ENCODE assay signal across 7 mouse cellular contexts in the genomic region with DNA sequence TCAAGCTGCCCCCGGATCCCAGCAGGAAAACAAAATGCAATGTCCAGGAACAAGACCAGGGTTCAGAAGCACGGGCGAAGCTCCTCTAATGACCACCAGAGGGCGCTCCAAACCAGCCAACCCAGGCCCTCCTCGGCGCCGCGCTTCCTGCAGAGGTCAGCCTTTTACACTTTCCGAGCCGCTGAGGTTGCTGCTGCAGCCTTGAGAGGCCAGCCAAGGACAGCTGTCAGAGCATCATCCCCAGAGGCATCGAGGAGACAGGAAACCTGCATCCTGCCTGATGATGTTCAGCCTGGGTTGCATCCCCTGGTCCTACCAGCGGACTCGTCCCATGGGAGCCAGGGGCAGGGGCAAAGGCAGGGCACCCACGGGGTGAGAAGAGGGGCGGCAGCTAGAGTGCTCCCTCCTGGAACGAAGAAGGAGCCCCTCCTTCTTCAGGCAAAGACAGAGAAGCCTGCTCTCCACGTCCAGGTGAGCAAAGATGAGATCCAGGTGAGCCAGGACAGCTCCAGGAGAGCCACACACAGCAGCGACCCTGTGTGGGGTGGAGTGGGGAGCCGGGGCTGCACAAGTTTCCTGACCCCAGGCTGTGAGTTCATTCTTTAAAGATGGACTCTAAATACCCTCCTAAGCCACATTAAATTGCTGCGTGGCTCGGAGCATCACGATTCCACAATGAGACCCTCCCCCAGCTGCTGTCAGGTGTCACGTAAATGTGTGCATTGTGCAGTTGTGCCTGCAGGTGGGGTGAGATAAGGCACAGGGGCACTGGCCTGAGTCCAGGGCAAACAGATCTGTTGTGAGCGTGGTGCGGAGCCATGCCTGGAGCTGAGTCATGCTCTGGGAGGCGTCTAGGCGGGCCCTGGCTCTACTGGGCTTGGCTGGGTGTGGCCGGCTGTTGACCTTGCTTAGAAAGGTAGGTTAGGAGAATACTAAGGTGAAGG. TPM values are rescaled to one million over a fixed set of nuclear protein-coding genes. Genes with fewer than 3 reads are reported as not detected.
A peak's percentile ranks its signal among the peaks of the same experiment; 100 is the strongest.
DNase-seq lines count a peak whose midpoint lies in the region; ATAC-seq and TF ChIP-seq lines count a peak whose summit lies in the region.

Arhgap22 (plus strand) TSS at position 204 of the 944 bp plus-strand sequence.

- H3K9me3 ChIP-seq in embryonic facial prominence, embryonic 12.5 days, result no peaks in the 10 kb centered on the region
- H3K9me3 ChIP-seq in limb, embryonic 11.5 days (ENCODE audit: control insufficient read depth, low read length), result no peaks in the 10 kb centered on the region
- H3K9me3 ChIP-seq in midbrain, embryonic 13.5 days, result no peaks in the 10 kb centered on the region

- H3K27me3 ChIP-seq in embryonic facial prominence, embryonic 12.5 days, result peaks cover 25% of the 10 kb centered on the region
- H3K27me3 ChIP-seq in heart, adult 2 months (ENCODE audit: control insufficient read depth, insufficient read depth, low read length), result no peaks in the 10 kb centered on the region
- no peaks in the 10 kb centered on the region for H3K27me3 ChIP-seq in kidney, adult 2 months (replicated peaks; ENCODE audit: control insufficient read depth, insufficient read depth, low read length)
- no peaks in the 10 kb centered on the region for H3K27me3 ChIP-seq in limb, embryonic 11.5 days (ENCODE audit: control insufficient read depth, insufficient read depth, low read length)
- H3K27me3 ChIP-seq in midbrain, embryonic 13.5 days, result peaks cover 11% of the 10 kb centered on the region
- no peaks in the 10 kb centered on the region for H3K27me3 ChIP-seq in small intestine, adult 2 months (ENCODE audit: control insufficient read depth, insufficient read depth, low read length)

- DNase-seq in adrenal gland, postnatal 25 days, result peak; percentile 89
- peak; percentile 81 for DNase-seq in heart, adult 2 months
- peak; percentile 84 for DNase-seq in kidney, adult 2 months
- peak; percentile 91 for DNase-seq in limb, embryonic 11.5 days (ENCODE audit: low spot score)

- H3K4me2 ChIP-seq in embryonic facial prominence, embryonic 12.5 days (replicated peaks), result peak within 1 kb of the TSS; percentile 39
- no peak within 1 kb of the TSS for H3K4me2 ChIP-seq in limb, embryonic 11.5 days (ENCODE audit: low read depth, severe bottlenecking)
- peak within 1 kb of the TSS; percentile 53 for H3K4me2 ChIP-seq in midbrain, embryonic 13.5 days (replicated peaks)

- peak; percentile 94 for TF ChIP-seq CTCF in heart, adult 2 months (IDR thresholded peaks at IDR 0.05)
- peak; percentile 95 for TF ChIP-seq CTCF in kidney, adult 2 months (conservative IDR thresholded peaks at IDR 0.05; ENCODE audit: insufficient read depth, insufficient read length, low read depth, low read length)
- peak; percentile 100 for TF ChIP-seq CTCF in small intestine, adult 2 months (IDR thresholded peaks at IDR 0.05; ENCODE audit: extremely low read depth, insufficient read length, insufficient replicate concordance, low read depth, low read length)

- no peaks in the 10 kb centered on the region for H3K79me2 ChIP-seq in heart, adult 2 months (replicated peaks; ENCODE audit: control insufficient read depth, insufficient read depth, low read length)

- 16% methylated on average over 28 of the region's 28 CpGs for WGBS in embryonic facial prominence, embryonic 12.5 days
- 13% methylated on average over 28 of the region's 28 CpGs for whole genome bisulfite sequencing in heart, adult 2 months
- WGBS in kidney, adult 2 months, result 13% methylated on average over 28 of the region's 28 CpGs
- 21% methylated on average over 28 of the region's 28 CpGs for WGBS in limb, embryonic 11.5 days
- 18% methylated on average over 28 of the region's 28 CpGs for WGBS in midbrain, embryonic 13.5 days
- 6% methylated on average over 28 of the region's 28 CpGs for WGBS in small intestine, adult 2 months

- intact Hi-C loops in heart, adult 2 months (cut with DNase I), result loop anchor here (1.0 to 5.0 kb wide), 2 partner anchors 89 to 158 kb away; no protein-coding TSS in a partner anchor

- no peaks in the 10 kb centered on the region for H3K36me3 ChIP-seq in embryonic facial prominence, embryonic 12.5 days
- H3K36me3 ChIP-seq in heart, adult 2 months (ENCODE audit: control insufficient read depth, insufficient read depth, low read length), result no peaks in the 10 kb centered on the region
- H3K36me3 ChIP-seq in kidney, adult 2 months (ENCODE audit: control insufficient read depth, insufficient read depth, low read length), result no peaks in the 10 kb centered on the region
- H3K36me3 ChIP-seq in limb, embryonic 11.5 days (ENCODE audit: control insufficient read depth, insufficient read depth, low read length), result no peaks in the 10 kb centered on the region
- no peaks in the 10 kb centered on the region for H3K36me3 ChIP-seq in midbrain, embryonic 13.5 days
- H3K36me3 ChIP-seq in small intestine, adult 2 months (ENCODE audit: control insufficient read depth, insufficient read depth, low read length), result no peaks in the 10 kb centered on the region

- H3K9ac ChIP-seq in embryonic facial prominence, embryonic 12.5 days, result no peak within 1 kb of the TSS
- no peak within 1 kb of the TSS for H3K9ac ChIP-seq in heart, adult 2 months (ENCODE audit: low read depth, low read length)
- no peak within 1 kb of the TSS for H3K9ac ChIP-seq in limb, embryonic 11.5 days (ENCODE audit: low read length)
- peak within 1 kb of the TSS; percentile 46; the same call in 1 of the 2 replicates for H3K9ac ChIP-seq in midbrain, embryonic 13.5 days (replicated peaks)

- peak; percentile 62; the same call in 1 of the 2 replicates for TF ChIP-seq EP300 in heart, adult 2 months (IDR thresholded peaks at IDR 0.05; ENCODE audit: insufficient read depth, low read depth, low read length)

- H3K27ac ChIP-seq in embryonic facial prominence, embryonic 12.5 days, result no peak within 1 kb of the TSS
- no peak within 1 kb of the TSS for H3K27ac ChIP-seq in heart, adult 2 months
- no peak within 1 kb of the TSS for H3K27ac ChIP-seq in kidney, adult 2 months (ENCODE audit: insufficient read depth, low read depth, low read length)
- H3K27ac ChIP-seq in limb, embryonic 11.5 days (replicated peaks; ENCODE audit: low read depth, low read length), result no peak within 1 kb of the TSS
- no peak within 1 kb of the TSS for H3K27ac ChIP-seq in midbrain, embryonic 13.5 days
- H3K27ac ChIP-seq in small intestine, adult 2 months (ENCODE audit: insufficient read depth, low read depth, low read length), result peak within 1 kb of the TSS; percentile 11; the same call in 1 of the 2 replicates

- no peak within 1 kb of the TSS for H3K4me3 ChIP-seq in embryonic facial prominence, embryonic 12.5 days
- no peak within 1 kb of the TSS for H3K4me3 ChIP-seq in heart, adult 2 months
- H3K4me3 ChIP-seq in kidney, adult 2 months (ENCODE audit: insufficient read depth, low read depth, low read length), result no peak within 1 kb of the TSS
- no peak within 1 kb of the TSS for H3K4me3 ChIP-seq in limb, embryonic 11.5 days (ENCODE audit: low read depth, low read length)
- H3K4me3 ChIP-seq in midbrain, embryonic 13.5 days (replicated peaks), result peak within 1 kb of the TSS; percentile 22
- peak within 1 kb of the TSS; percentile 3; the same call in 1 of the 2 replicates for H3K4me3 ChIP-seq in small intestine, adult 2 months (ENCODE audit: low read depth, low read length)

- peak; percentile 72 for ATAC-seq in embryonic facial prominence, embryonic 12.5 days (ENCODE audit: insufficient number of reproducible peaks, insufficient read depth, low FRiP score, low TSS enrichment)
- peak; percentile 65 for ATAC-seq in limb, embryonic 11.5 days (ENCODE audit: insufficient number of reproducible peaks, low FRiP score, low TSS enrichment, low read depth)
- peak; percentile 92 for ATAC-seq in midbrain, embryonic 13.5 days

- no peak for TF ChIP-seq POLR2A in heart, adult 2 months (IDR thresholded peaks at IDR 0.05; ENCODE audit: insufficient read depth, low read depth, low read length)
- TF ChIP-seq POLR2A in kidney, adult 2 months (IDR thresholded peaks at IDR 0.05; ENCODE audit: low read depth, low read length), result no peak
- TF ChIP-seq POLR2A in small intestine, adult 2 months (IDR thresholded peaks at IDR 0.05; ENCODE audit: low read depth, low read length), result no peak

- peaks cover 4% of the 10 kb centered on the region; the same call in 1 of the 2 replicates for H3K4me1 ChIP-seq in embryonic facial prominence, embryonic 12.5 days
- H3K4me1 ChIP-seq in heart, adult 2 months (ENCODE audit: control insufficient read depth, insufficient read depth, low read length), result no peaks in the 10 kb centered on the region
- H3K4me1 ChIP-seq in kidney, adult 2 months (ENCODE audit: control insufficient read depth, insufficient read depth, low read length), result no peaks in the 10 kb centered on the region
- H3K4me1 ChIP-seq in limb, embryonic 11.5 days (ENCODE audit: control insufficient read depth, insufficient read depth, low read length), result peaks cover 2% of the 10 kb centered on the region; the same call in 1 of the 2 replicates
- H3K4me1 ChIP-seq in midbrain, embryonic 13.5 days (replicated peaks), result peaks cover 7% of the 10 kb centered on the region
- H3K4me1 ChIP-seq in small intestine, adult 2 months (ENCODE audit: control insufficient read depth, insufficient read depth, insufficient read length, low read length), result peaks cover 7% of the 10 kb centered on the region

RNA-seq across cellular contexts. Expression of gene Arhgap22, which starts in this region (rescaled TPM):
- total RNA-seq in adrenal gland, postnatal 25 days (2021), result 4.0 and 5.7 TPM in 2 replicates
- 4.5 and 5.2 TPM in 2 replicates for polyA plus RNA-seq in embryonic facial prominence, embryonic 12.5 days (2016; fragmentation: Nextera tagmentation; extraction: Ambion mirVana)
- total RNA-seq in heart, adult 2 months (2021), result 1 to 10 TPM; 1.3 to 1.6 TPM
- 3.0 and 3.3 TPM in 2 replicates for polyA plus RNA-seq in heart, adult 2 months (2012; rRNA removed)
- polyA plus RNA-seq in kidney, adult 2 months (2012; rRNA removed), result 9.0 and 15.7 TPM in 2 replicates
- 2.3 and 2.7 TPM in 2 replicates for polyA plus RNA-seq in limb, embryonic 11.5 days (2014; fragmentation: Nextera tagmentation; extraction: Ambion mirVana)
- 0.44 and 0.48 TPM in 2 replicates for polyA plus RNA-seq in midbrain, embryonic 13.5 days (2015; fragmentation: Nextera tagmentation; extraction: Ambion mirVana)
- 3.2 and 3.6 TPM in 2 replicates for polyA plus RNA-seq in small intestine, adult 2 months (2012; rRNA removed)

Comparison
In these comparisons a context has a peak if more than half of its experiments do, and no peak if none do; other contexts are left out.
1. Peak in ATAC-seq, H3K4me3 ChIP-seq, H3K9ac ChIP-seq and H3K4me2 ChIP-seq in midbrain, embryonic 13.5 days; RNA of the gene not detected or under 1 TPM.